Mouse (Mus musculus): ENCODE results near the gene Acot5. TPM values are rescaled to one million over a fixed set of nuclear protein-coding genes. Genes with fewer than 3 reads are reported as not detected.
A peak's percentile ranks its signal among the peaks of the same experiment; 100 is the strongest.
"Not testable (repeated sequence)": the region's sequence is repeated elsewhere in the genome, so short reads cannot be mapped to it uniquely, and the experiment has no call there.

Acot5 gene
- 1.2 and 1.3 TPM in 2 replicates for total RNA-seq (2014; rRNA removed)
- polyA plus RNA-seq (2015; fragmentation: Nextera tagmentation; extraction: Ambion mirVana): 1.2 and 1.5 TPM in 2 replicates

GRCm38 (mm10) chr12:84068986-84069385, at the start of gene Acot5:
Gene Acot5 (plus strand): TSS chr12:84069325.
- H3K36me3 ChIP-seq (ENCODE audit: insufficient read depth, low read length): no peaks in the 10 kb centered on the region
- H3K9ac ChIP-seq (replicated peaks; ENCODE audit: low read length): 0 out of 2 replicates have a peak within 1 kb of the TSS, but pooled peaks have one; percentile 17

GRCm38 (mm10) chr12:84020528-84020927, 48.6 kb upstream of the Acot5 start:
- peak; percentile 24; the same call in 1 of the 2 replicates for ATAC-seq
- 39% methylated on average over 7 of the region's 7 CpGs for WGBS

More at GRCm38 (mm10) chr12:84068986-84069385, at the start of gene Acot5:
- Histone ChIP-seq H3K27me3 (ENCODE audit: insufficient read depth, low read length) (0 out of 2 replicates have a peak, but pooled peaks cover 12% of the 10 kb centered on the region), H3K4me2 (ENCODE audit: low read depth, low read length) (peak within 1 kb of the TSS; percentile 59), H3K4me1 (ENCODE audit: insufficient read depth, low read length) (no peaks in the 10 kb centered on the region), H3K27ac (no peak within 1 kb of the TSS), H3K9me3 (ENCODE audit: low read length) (no peaks in the 10 kb centered on the region), H3K4me3 (ENCODE audit: low read length) (peak within 1 kb of the TSS; percentile 41)
- 57% methylated on average over 9 of the region's 9 CpGs for WGBS
- DNase-seq (ENCODE audit: low spot score) (no peak), ATAC-seq (no peak)
- TF ChIP-seq CTCF (IDR thresholded peaks at IDR 0.05; ENCODE audit: low read depth): no peak

GRCm38 (mm10) chr12:84022266-84022665, 46.9 kb upstream of the Acot5 start:
- H3K4me2 ChIP-seq (ENCODE audit: low read depth, low read length); H3K9me3 ChIP-seq (ENCODE audit: low read length); H3K4me3 ChIP-seq (ENCODE audit: low read length); ATAC-seq; H3K9ac ChIP-seq (replicated peaks; ENCODE audit: low read length); H3K4me1 ChIP-seq (ENCODE audit: insufficient read depth, low read length); H3K36me3 ChIP-seq (ENCODE audit: insufficient read depth, low read length); H3K27me3 ChIP-seq (ENCODE audit: insufficient read depth, low read length); H3K27ac ChIP-seq; DNase-seq (ENCODE audit: low spot score): not testable (repeated sequence)
- WGBS: 95% methylated on average over 4 of the region's 4 CpGs

More at GRCm38 (mm10) chr12:84020528-84020927, 48.6 kb upstream of the Acot5 start:
- not testable (repeated sequence) for H3K27ac ChIP-seq; H3K4me1 ChIP-seq (ENCODE audit: insufficient read depth, low read length); H3K9me3 ChIP-seq (ENCODE audit: low read length); H3K4me2 ChIP-seq (ENCODE audit: low read depth, low read length); H3K4me3 ChIP-seq (ENCODE audit: low read length); H3K36me3 ChIP-seq (ENCODE audit: insufficient read depth, low read length); H3K9ac ChIP-seq (replicated peaks; ENCODE audit: low read length); H3K27me3 ChIP-seq (ENCODE audit: insufficient read depth, low read length)
- peak; percentile 71 for DNase-seq (ENCODE audit: low spot score)

- Histone ChIP-seq H3K27me3 (ENCODE audit: insufficient read depth, low read length) (no peaks in the 10 kb centered on the region), H3K9me3 (ENCODE audit: low read length) (no peaks in the 10 kb centered on the region), H3K9ac (replicated peaks; ENCODE audit: low read length) (no peak overlapping the region), H3K4me1 (ENCODE audit: insufficient read depth, low read length) (no peaks in the 10 kb centered on the region), H3K4me3 (ENCODE audit: low read length) (no peak overlapping the region), H3K27ac (no peak overlapping the region), H3K36me3 (ENCODE audit: insufficient read depth, low read length) (no peaks in the 10 kb centered on the region), H3K4me2 (ENCODE audit: low read depth, low read length) (no peak overlapping the region)
- ATAC-seq: no peak
- 87% methylated on average over 9 of the region's 9 CpGs for WGBS
- TF ChIP-seq CTCF (IDR thresholded peaks at IDR 0.05; ENCODE audit: low read depth): no peak
- DNase-seq (ENCODE audit: low spot score): no peak
Measured at GRCm38 (mm10) chr12:84023052-84023745, 45.9 kb upstream of the Acot5 start.

GRCm38 (mm10) chr12:84025888-84026287, 43.2 kb upstream of the Acot5 start:
- no peak for TF ChIP-seq CTCF (IDR thresholded peaks at IDR 0.05; ENCODE audit: low read depth)
- DNase-seq (ENCODE audit: low spot score): no peak
- no peak overlapping the region for H3K4me2 ChIP-seq (ENCODE audit: low read depth, low read length)
- no peak overlapping the region for H3K27ac ChIP-seq
- ATAC-seq: no peak
- no peak overlapping the region for H3K4me3 ChIP-seq (ENCODE audit: low read length)
- H3K9ac ChIP-seq (replicated peaks; ENCODE audit: low read length): no peak overlapping the region
- H3K36me3 ChIP-seq (ENCODE audit: insufficient read depth, low read length): no peaks in the 10 kb centered on the region
- H3K9me3 ChIP-seq (ENCODE audit: low read length): no peaks in the 10 kb centered on the region
- WGBS: 86% methylated on average over 7 of the region's 7 CpGs
- H3K4me1 ChIP-seq (ENCODE audit: insufficient read depth, low read length): no peaks in the 10 kb centered on the region
- H3K27me3 ChIP-seq (ENCODE audit: insufficient read depth, low read length): no peaks in the 10 kb centered on the region

GRCm38 (mm10) chr12:84028328-84028727, 40.8 kb upstream of the Acot5 start:
- not testable (repeated sequence) for H3K4me3 ChIP-seq (ENCODE audit: low read length); H3K36me3 ChIP-seq (ENCODE audit: insufficient read depth, low read length); H3K4me2 ChIP-seq (ENCODE audit: low read depth, low read length); H3K9me3 ChIP-seq (ENCODE audit: low read length); H3K4me1 ChIP-seq (ENCODE audit: insufficient read depth, low read length); ATAC-seq; H3K27me3 ChIP-seq (ENCODE audit: insufficient read depth, low read length); DNase-seq (ENCODE audit: low spot score); H3K27ac ChIP-seq; H3K9ac ChIP-seq (replicated peaks; ENCODE audit: low read length)
- WGBS: 43% methylated on average over 3 of the region's 3 CpGs

GRCm38 (mm10) chr12:84029043-84029442, 40.1 kb upstream of the Acot5 start:
- not testable (repeated sequence) for H3K4me3 ChIP-seq (ENCODE audit: low read length); H3K9me3 ChIP-seq (ENCODE audit: low read length); H3K4me1 ChIP-seq (ENCODE audit: insufficient read depth, low read length); H3K4me2 ChIP-seq (ENCODE audit: low read depth, low read length); H3K36me3 ChIP-seq (ENCODE audit: insufficient read depth, low read length); H3K27ac ChIP-seq; H3K9ac ChIP-seq (replicated peaks; ENCODE audit: low read length); H3K27me3 ChIP-seq (ENCODE audit: insufficient read depth, low read length); ATAC-seq; DNase-seq (ENCODE audit: low spot score)
- 91% methylated on average over 1 of the region's 1 CpGs for WGBS

All from hindbrain, postnatal 0 days (tissue).